Mouse (Mus musculus) urinary bladder, postnatal 25 days (tissue): ENCODE results near the gene Nab2.

Source experiments
- DNase-seq: peaks from one replicate; pipeline ENCODE4 v3.0.0; 2022; ENCODE audit warnings: low spot score

The Nab2 gene

DNA sequence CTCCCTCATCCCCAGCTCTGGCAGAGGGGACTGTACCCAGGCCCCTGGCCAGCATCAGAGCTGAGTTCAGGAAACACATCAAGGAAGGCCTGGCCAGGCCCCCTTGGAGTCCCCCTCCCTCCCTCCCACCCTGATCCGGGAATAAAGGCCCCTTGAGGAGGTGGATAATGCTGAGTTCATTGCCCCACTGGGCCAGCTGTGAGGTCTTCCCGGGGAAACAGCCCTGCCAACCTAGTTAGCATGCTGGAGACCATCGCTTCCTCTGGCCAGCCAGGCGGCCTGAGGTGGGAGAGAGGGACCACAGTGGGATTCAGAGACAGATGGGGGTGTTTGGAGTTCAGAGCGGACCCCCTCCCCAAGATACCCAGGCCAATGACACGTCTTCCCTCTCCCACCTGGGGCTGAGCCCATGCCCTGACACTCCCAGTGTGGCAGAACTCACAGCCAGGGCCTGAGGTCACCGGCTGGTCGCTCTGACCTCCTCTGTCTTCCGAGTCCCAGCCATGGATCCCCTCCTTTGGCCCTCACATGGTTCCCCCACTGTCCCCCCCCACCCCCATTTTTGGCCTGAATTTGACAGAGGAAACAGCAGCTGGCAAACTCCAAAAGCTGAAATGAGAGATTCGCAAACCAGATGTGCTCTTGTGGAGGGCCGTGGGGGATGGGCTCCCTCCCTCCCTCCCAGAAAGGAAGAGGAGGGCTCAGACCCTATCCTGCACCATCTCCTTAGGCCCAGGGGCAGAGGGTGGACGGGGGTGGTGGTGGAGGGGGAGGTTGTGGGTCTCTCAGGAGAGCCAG lies 53.9 kb downstream of the Nab2 start:
- no peak for DNase-seq

DNA sequence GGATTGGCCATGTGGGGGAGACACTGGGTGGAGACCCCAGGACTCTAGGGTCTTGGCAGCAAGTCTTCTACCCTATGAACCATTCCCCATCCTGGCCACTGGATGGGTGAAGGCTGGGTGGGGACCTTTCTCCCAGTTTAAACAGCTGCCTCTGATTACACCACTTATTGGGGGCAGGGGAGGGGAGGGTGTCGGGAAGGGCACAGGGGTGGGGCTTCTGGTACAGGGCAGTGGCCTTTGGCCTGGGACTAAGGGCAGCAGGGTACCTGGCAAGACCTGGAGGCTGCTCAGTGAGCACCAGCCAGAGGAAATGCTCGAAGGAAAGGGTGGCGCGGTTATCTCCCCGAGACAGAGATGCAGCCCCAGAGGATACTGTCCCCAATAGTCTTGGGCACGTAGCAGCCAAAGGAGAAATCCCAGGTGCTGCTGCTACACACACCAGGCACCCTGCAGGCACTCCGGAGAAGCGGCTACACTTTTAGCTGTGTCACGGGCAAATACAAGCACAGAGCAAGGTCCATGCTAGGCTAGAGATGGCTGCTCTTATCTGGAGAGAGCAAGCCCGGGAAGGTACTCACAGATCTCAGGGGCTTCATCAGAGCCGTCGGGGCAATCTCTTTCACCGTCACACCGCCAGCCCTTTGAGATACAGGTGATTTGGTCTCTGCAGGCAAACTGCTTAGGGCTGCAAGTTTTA lies 56.1 kb downstream of the Nab2 start:
- DNase-seq, result no peak
